Mouse (Mus musculus) olfactory bulb, adult 2 months (tissue): Measurements from ENCODE around the gene Slc4a5. TPM values are rescaled to one million over a fixed set of nuclear protein-coding genes. Genes with fewer than 3 reads are reported as not detected.

ENCODE experiments used
- H3K27ac ChIP-seq: fragments of 200-500 bp; 2 replicates; pipeline ENCODE4 v1.5.1; 2012; ENCODE audit warnings: low read depth, low read length; ENCODE audit not compliant: insufficient read depth
- H3K4me1 ChIP-seq: fragments of 200-500 bp; 2 replicates; pipeline ENCODE4 v1.6.1; 2012; ENCODE audit warnings: low read length; ENCODE audit not compliant: control insufficient read depth, insufficient read depth
- H3K4me3 ChIP-seq: fragments of 200-500 bp; 2 replicates; pipeline ENCODE4 v1.5.1; 2012; ENCODE audit warnings: mild to moderate bottlenecking, low read depth, low read length, moderate library complexity; ENCODE audit not compliant: insufficient read depth
- CTCF ChIP-seq: fragments of 200-500 bp; IDR thresholded peaks from 2 replicates; pipeline ENCODE4 v1.5.1; 2012; ENCODE audit warnings: low read depth, mild to moderate bottlenecking, low read length, moderate library complexity; ENCODE audit not compliant: insufficient read depth
- POLR2A ChIP-seq: fragments of 200-500 bp; IDR thresholded peaks from 2 replicates; pipeline ENCODE4 v1.6.1; 2012; ENCODE audit warnings: mild to moderate bottlenecking, low read depth, low read length, moderate library complexity; ENCODE audit not compliant: insufficient read depth
- WGBS: fragments of 180-500 bp; shearing (Covaris S2); methylation state at CpG from one replicate; pipeline ENCODE4 v1.1.7; 2018; 5-methylcytosine and 5-hydroxymethylcytosine counted together
- polyA plus RNA-seq: library from polyadenylated mRNA; stranded (reverse); fragments of >200 nt; gene quantifications from 2 replicates; pipeline ENCODE4 v1.2.4, GENCODE M21; 2012; ENCODE audit warnings: low replicate concordance; ENCODE audit not compliant: missing spikeins, insufficient read depth, insufficient read length

Gene Slc4a5
- polyA plus RNA-seq, 1 experiment = not detected

DNA sequence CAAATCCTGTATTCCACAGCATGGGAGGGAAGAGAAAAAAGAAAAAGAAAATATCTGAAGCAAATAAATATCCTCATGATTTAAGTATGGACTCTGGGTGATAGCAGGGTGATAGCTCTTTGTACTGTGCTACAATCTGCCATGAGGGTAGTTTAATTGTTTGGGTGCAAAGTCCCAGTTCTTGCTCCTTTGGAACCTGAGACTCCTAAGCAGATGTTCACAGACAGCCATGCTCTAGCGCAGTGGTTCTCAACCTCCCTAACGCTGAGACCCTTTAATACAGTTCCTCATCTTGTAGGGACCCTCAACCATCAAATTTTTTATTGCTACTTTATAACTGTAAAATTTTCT, 11.6 kb upstream of the Slc4a5 start:
- TF ChIP-seq POLR2A (no peak), CTCF (no peak)
- H3K4me1 ChIP-seq = peaks cover 5% of the 10 kb centered on the region; the same call in 1 of the 2 replicates
- WGBS = 88% methylated on average over 2 of the region's 2 CpGs
- H3K4me3 ChIP-seq = no peak overlapping the region
- no peak overlapping the region for H3K27ac ChIP-seq

DNA sequence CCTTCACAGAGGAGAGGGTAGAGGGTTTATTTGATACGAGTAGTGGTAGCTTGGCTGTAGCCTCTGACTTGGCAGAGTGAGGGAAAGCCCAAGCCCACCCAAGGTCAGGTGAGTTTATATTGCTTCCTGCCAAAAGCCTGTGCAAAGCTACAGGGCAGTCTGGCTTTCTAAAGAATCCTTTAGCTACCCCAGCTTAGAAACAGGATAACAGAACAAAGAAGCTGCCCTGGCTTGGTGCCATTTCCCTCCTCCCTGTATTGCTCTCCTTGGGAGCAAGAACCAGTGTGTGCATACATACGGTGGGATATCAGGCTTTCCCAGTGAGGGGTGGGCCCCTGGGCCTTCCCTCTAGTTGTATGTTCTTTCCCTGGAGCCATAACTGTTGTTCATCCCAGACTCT, 9.1 kb upstream of the Slc4a5 start:
- no peak overlapping the region for H3K4me3 ChIP-seq
- WGBS = 44% methylated on average over 2 of the region's 2 CpGs
- TF ChIP-seq CTCF = no peak
- no peak for TF ChIP-seq POLR2A
- H3K4me1 ChIP-seq = peaks cover 5% of the 10 kb centered on the region; the same call in 1 of the 2 replicates
- H3K27ac ChIP-seq = no peak overlapping the region

DNA sequence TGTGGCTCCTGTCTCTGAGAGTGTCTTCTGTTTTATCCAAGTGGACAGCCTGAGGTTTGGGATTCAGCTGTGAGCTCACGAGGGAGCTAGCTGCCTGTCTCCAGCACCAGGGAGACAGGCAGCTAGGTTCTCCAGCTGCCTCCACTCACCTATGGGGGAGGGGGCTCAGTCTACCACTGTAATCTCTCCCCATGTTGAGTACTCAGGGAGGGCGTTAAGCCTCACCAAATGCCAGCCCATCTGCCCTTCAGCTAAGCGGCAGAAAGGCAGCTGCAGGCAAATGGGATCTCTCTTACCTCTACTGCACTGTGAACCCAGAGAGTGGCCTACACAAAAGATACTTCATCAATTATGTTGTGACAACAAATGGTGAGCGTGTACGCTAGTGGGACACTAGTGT, 8.1 kb upstream of the Slc4a5 start:
- no peak overlapping the region for H3K27ac ChIP-seq
- no peak overlapping the region for H3K4me3 ChIP-seq
- H3K4me1 ChIP-seq = peaks cover 3% of the 10 kb centered on the region; the same call in 1 of the 2 replicates
- 39% methylated on average over 5 of the region's 5 CpGs for WGBS
- TF ChIP-seq POLR2A (no peak), CTCF (no peak)

DNA sequence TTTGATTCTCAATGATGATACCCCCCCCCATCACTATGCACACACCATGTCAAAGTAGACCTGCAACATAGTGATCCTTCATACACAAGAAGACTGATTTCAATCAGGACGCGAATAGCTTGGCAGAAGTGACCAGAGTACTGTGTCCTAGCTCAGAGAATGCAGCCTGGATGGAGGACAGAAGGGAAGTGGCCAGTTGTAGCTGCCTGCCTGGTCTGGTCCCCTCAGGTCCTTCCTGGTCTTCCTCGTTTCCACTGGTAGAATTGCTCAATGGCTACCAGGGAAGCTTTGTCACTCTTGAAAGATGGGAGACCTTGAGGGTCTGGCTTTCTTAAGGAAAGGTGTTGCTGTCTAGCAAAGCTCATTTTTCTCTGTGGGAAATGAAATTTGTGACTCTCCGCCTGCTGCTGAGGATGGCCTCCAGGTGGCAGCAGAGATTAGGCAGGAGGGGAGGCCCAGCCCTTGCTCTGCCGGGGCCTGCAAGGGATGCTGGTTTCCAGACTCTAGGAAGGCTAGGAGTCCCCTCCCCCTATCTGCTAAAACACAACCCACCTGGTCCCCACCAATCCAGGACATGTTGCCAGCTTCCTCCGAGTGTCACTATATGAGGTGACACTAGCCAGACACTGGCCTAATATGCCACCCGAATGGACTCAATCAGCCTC, 4.5 kb upstream of the Slc4a5 start:
- TF ChIP-seq POLR2A = no peak
- TF ChIP-seq CTCF = peak; percentile 89; the same call in 1 of the 2 replicates
- no peak overlapping the region for H3K27ac ChIP-seq
- H3K4me3 ChIP-seq = no peak overlapping the region
- H3K4me1 ChIP-seq = peaks cover 3% of the 10 kb centered on the region; the same call in 1 of the 2 replicates
- WGBS = 14% methylated on average over 7 of the region's 7 CpGs

DNA sequence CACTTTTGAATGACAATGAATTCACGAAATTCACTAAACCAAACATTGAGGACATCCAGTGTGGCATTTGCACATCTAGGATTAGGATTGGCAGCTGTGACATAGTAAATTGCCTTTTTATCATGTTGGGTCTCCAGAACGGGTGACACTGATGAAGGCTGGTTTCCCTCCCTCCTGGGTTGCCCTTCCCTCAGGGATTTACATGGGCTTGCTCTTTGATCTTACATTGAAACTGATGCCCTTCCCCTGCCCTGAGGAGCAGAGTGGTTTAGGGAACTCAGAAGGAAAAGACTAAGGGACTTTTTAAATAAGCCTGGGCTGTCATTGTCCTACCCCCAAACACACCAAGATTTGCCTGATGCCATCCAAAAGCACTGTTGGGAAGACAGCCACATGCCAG, 11.9 kb downstream of the Slc4a5 start:
- WGBS = 56% methylated on average over 2 of the region's 2 CpGs
- no peak overlapping the region for H3K27ac ChIP-seq
- H3K4me1 ChIP-seq = peaks cover 7% of the 10 kb centered on the region
- no peak overlapping the region for H3K4me3 ChIP-seq
- no peak for TF ChIP-seq POLR2A
- no peak for TF ChIP-seq CTCF

DNA sequence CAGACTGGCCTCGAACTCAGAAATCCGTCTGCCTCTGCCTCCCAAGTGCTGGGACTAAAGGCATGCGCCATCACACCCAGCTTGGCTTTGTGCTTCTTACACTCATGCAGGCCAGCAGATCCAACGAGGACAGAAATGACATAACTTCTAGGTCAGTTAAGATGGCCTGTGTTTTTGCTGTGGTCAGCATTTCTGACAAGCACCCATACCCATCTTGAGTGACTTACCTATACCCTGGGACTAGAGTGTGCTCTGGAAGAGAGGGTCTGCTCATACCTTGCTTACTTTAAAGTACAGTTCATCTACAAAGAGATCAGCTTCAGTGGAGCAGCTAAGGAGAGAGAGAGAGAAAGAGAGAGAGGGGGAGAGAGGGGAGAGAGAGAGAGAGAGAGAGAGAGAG, 13.7 kb downstream of the Slc4a5 start:
- H3K4me3 ChIP-seq = no peak overlapping the region
- H3K4me1 ChIP-seq = peaks cover 10% of the 10 kb centered on the region
- TF ChIP-seq CTCF (no peak), POLR2A (no peak)
- 90% methylated on average over 4 of the region's 4 CpGs for WGBS
- H3K27ac ChIP-seq = no peak overlapping the region

DNA sequence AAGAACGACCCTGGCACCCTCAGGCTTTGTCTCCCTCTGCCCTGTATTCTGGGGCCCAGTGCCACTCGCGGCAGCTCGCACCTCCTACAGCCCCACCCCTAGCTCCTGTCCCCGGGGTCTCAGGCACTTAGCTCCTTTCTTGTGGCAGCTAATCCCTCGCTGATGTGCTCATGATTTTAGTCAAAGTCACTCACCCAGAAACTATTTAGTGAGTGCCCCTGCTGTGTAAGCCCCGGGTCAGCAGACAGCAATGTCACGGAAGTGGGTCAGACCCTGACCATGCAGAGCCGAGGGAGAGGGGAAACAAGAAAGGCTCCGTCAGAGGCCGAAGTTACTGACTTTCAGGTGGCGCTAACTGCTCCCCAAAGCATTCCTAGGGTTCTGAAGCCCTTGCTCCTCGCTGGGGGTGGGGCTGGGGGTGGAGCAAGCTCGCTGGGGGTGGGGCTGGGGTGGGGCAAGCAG, 14.7 kb downstream of the Slc4a5 start:
- Histone ChIP-seq H3K27ac (no peak overlapping the region), H3K4me1 (peaks cover 10% of the 10 kb centered on the region), H3K4me3 (no peak overlapping the region)
- WGBS = 15% methylated on average over 14 of the region's 14 CpGs
- TF ChIP-seq CTCF (no peak), POLR2A (no peak)

DNA sequence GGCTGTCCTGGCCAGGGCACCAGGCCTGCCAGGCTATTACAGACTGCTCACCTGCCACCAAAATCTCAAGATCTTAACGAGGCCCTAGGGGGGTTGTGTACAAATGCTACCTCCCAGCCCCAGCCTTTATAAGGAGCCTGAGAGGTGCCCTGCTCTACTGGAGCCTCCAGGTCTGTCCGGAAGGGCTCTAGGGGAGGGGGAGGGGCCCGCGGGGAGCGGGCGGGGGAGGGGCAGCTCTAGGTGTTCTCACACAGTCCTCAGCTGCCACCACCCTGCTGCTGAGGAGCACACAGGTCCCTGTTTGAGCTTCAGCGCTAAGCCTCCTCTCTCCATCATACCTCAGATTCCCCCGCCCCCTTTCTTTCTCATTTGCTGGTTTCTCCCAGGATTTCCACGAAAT, 17.5 kb downstream of the Slc4a5 start:
- H3K4me1 ChIP-seq = peaks cover 10% of the 10 kb centered on the region
- no peak overlapping the region for H3K4me3 ChIP-seq
- 7% methylated on average over 9 of the region's 9 CpGs for WGBS
- H3K27ac ChIP-seq = no peak overlapping the region
- TF ChIP-seq POLR2A = no peak
- no peak for TF ChIP-seq CTCF

DNA sequence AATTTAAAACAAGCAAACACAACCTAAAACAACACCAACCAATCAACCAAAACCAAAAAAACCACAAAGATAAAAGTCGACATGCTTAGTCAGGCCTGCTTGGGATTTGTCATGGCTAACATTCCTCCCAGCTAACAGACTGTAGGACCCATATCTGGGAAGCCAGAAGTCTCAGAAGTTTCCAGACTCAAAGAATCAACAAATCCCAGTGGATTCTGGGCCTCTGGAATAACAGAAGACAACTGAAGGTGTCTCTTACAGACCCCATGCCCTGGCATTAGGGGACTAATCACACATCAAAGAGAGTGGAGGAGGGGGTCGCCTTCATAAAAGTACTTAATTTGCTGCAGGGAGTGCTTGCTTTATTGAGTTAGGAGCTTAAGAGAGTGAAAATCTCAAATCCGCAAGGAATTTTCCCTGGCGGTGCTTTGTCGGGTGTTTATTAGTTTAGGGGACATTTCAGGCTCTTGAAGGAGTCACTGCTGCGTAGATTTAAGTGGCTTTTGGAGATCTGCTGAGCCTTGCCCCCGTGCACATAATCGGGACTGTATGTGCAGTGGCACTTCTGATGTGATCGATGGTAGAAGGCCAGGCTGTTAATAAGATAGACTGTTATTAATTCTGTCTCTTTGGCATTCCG, 24.9 kb downstream of the Slc4a5 start:
- WGBS = 48% methylated on average over 10 of the region's 10 CpGs
- TF ChIP-seq POLR2A = no peak
- no peak overlapping the region for H3K4me3 ChIP-seq
- no peaks in the 10 kb centered on the region for H3K4me1 ChIP-seq
- no peak overlapping the region for H3K27ac ChIP-seq
